Mouse (Mus musculus) myocyte (in vitro differentiated cells): ENCODE measurements around the gene Clstn2.

Experiments used
- MAX ChIP-seq: IDR thresholded peaks from one replicate; pipeline ENCODE4 v1.6.1; 2011; ENCODE audit warnings: low read depth, mild to moderate bottlenecking, control low read depth
- POLR2A ChIP-seq: IDR thresholded peaks from one replicate; pipeline ENCODE4 v1.6.1; 2011; ENCODE audit warnings: low read depth, mild to moderate bottlenecking, control low read depth, moderate library complexity; ENCODE audit not compliant: insufficient read length
- POLR2AphosphoS2 ChIP-seq: IDR thresholded peaks from one replicate; pipeline ENCODE4 v1.6.1; 2011; ENCODE audit warnings: low read depth, control low read depth; ENCODE audit not compliant: insufficient read length
- TCF12 ChIP-seq: IDR thresholded peaks from one replicate; pipeline ENCODE4 v1.6.1; 2011; ENCODE audit warnings: mild to moderate bottlenecking, control low read depth; ENCODE audit not compliant: poor library complexity, insufficient read depth, severe bottlenecking

DNA sequence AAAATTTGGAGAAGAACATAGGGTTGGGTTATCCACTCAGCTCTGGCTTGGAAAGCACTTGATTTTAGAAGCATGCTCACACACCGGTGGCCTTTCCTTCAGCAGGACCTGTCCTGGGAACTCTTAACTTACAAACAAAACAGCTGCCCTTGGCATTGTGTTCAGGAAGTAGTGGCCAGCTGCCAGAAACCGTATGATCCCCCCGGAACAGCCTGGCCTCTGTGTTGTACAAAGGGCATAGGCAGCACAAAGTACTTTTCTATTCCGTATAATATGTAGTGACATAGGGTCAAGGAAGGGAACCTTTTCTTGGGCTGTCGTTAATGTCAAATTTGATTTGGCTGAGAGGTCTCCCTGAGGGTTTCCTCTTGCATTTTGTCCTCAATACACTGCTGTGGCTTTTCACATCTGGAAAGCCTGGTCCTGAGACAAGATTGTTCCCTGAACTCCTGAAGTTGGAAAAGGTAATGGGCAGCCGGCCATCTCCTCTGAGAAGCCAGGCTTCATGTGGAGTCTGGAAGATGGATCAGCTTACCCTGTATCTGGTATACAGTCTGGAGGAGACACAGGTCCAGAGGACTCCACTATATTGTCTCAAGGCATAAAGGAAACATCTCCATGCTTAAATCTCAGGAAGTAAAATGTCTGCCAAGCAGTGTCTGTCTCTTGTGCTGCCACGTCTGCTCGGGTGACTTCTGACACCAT, 494.8 kb downstream of the Clstn2 start:
- TF ChIP-seq TCF12 (no peak), POLR2A (no peak), POLR2AphosphoS2 (no peak), MAX (no peak)
